Mouse (Mus musculus) testis, adult 2 months (tissue): ENCODE measurements around the gene Coq6. TPM values are rescaled to one million over a fixed set of nuclear protein-coding genes. Genes with fewer than 3 reads are reported as not detected.
A peak's percentile ranks its signal among the peaks of the same experiment; 100 is the strongest.

ENCODE experiments used
- H3K27ac ChIP-seq: fragments of 200-500 bp; 2 replicates; pipeline ENCODE4 v1.5.1; 2012; ENCODE audit warnings: low read depth, low read length; ENCODE audit not compliant: control insufficient read depth, insufficient read depth
- H3K27me3 ChIP-seq: fragments of 200-500 bp; 2 replicates; pipeline ENCODE4 v1.6.1; 2012; ENCODE audit warnings: mild to moderate bottlenecking, low read length, moderate library complexity; ENCODE audit not compliant: control insufficient read depth, insufficient read depth
- H3K36me3 ChIP-seq: fragments of 200-500 bp; 2 replicates; pipeline ENCODE4 v1.6.1; 2012; ENCODE audit warnings: mild to moderate bottlenecking, low read length; ENCODE audit not compliant: control insufficient read depth, insufficient read depth
- H3K4me1 ChIP-seq: fragments of 200-500 bp; 2 replicates; pipeline ENCODE4 v1.6.1; 2012; ENCODE audit warnings: low read length; ENCODE audit not compliant: control insufficient read depth, insufficient read depth
- H3K4me3 ChIP-seq: fragments of 200-500 bp; 2 replicates; pipeline ENCODE4 v1.5.1; 2012; ENCODE audit warnings: low read depth, mild to moderate bottlenecking, low read length, moderate library complexity, mixed read lengths; ENCODE audit not compliant: control insufficient read depth
- CTCF ChIP-seq: fragments of 200-500 bp; IDR thresholded peaks from 2 replicates; pipeline ENCODE4 v1.5.1; 2012; ENCODE audit warnings: low read depth, mild to moderate bottlenecking, inconsistent platforms, low read length, moderate library complexity; ENCODE audit not compliant: control insufficient read depth, insufficient read depth, insufficient replicate concordance
- POLR2A ChIP-seq: fragments of 200-500 bp; IDR thresholded peaks from 2 replicates; pipeline ENCODE4 v1.6.1; 2012; ENCODE audit warnings: low read depth, mild to moderate bottlenecking, inconsistent platforms, low read length, moderate library complexity; ENCODE audit not compliant: control insufficient read depth
- polyA plus RNA-seq: library from polyadenylated mRNA; depleted of rRNA; stranded (reverse); fragments of >200 nt; gene quantifications from 2 replicates; pipeline ENCODE4 v1.2.3, GENCODE M21; 2012; rRNA removed

Coq6 gene
- polyA plus RNA-seq, 1 experiment: 41.7 TPM

DNA sequence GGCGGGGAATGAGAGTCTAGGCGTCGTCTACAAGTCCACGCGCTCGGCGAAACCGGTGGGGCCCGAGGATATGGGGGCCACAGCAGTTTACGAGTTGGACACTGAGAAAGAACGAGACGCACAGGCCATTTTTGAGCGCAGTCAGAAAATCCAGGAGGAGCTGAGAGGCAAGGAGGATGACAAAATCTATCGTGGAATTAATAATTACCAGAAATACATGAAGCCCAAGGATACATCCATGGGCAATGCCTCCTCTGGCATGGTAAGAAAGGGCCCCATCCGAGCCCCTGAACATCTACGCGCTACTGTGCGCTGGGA, 56.1 kb downstream of the Coq6 start:
- peak overlapping the region; percentile 78 for H3K27ac ChIP-seq
- H3K36me3 ChIP-seq: peaks cover 3% of the 10 kb centered on the region
- H3K4me3 ChIP-seq: peak overlapping the region; percentile 96
- no peak for TF ChIP-seq POLR2A
- TF ChIP-seq CTCF: no peak
- H3K4me1 ChIP-seq: no peaks in the 10 kb centered on the region
- H3K27me3 ChIP-seq: no peaks in the 10 kb centered on the region

Other genes starting within 250 kb of the Coq6 start
- gene Dnal1, start 247.3 kb upstream of the Coq6 start, polyA plus RNA-seq: 6.5 and 8.2 TPM in 2 replicates
- 20.5 and 23.3 TPM in 2 replicates for gene Pnma1, start 213.2 kb upstream of the Coq6 start, polyA plus RNA-seq
- gene Elmsan1, start 142.8 kb upstream of the Coq6 start, polyA plus RNA-seq: 0.77 and 0.99 TPM in 2 replicates
- gene Ptgr2, start 76.4 kb upstream of the Coq6 start, polyA plus RNA-seq: 8.6 and 11.9 TPM in 2 replicates
- gene Zfp410, start 44.8 kb upstream of the Coq6 start, polyA plus RNA-seq: 12.8 and 15.6 TPM in 2 replicates
- 9.4 TPM in 2 replicates for gene Fam161b, start 176 bp downstream of the Coq6 start, polyA plus RNA-seq
- gene Entpd5, start 47.4 kb downstream of the Coq6 start, polyA plus RNA-seq: 12.5 and 12.7 TPM in 2 replicates
- gene Bbof1, start 47.4 kb downstream of the Coq6 start, polyA plus RNA-seq: 26.9 and 33.0 TPM in 2 replicates
- 17.8 and 18.3 TPM in 2 replicates for gene Rnf113a2, start 55.5 kb downstream of the Coq6 start, polyA plus RNA-seq
- gene Aldh6a1, start 89.3 kb downstream of the Coq6 start, polyA plus RNA-seq: 11.2 and 13.7 TPM in 2 replicates
- gene Lin52, start 89.8 kb downstream of the Coq6 start, polyA plus RNA-seq: 17.1 and 26.5 TPM in 2 replicates
- 0.02 TPM in 1 of 2 replicates, not detected in the other for gene Vsx2, start 208.1 kb downstream of the Coq6 start, polyA plus RNA-seq